Mouse (Mus musculus) ovary, postnatal 10 days (tissue): ENCODE results near the gene Rbm17.
"Not testable (repeated sequence)": the region's sequence is repeated elsewhere in the genome, so short reads cannot be mapped to it uniquely, and the experiment has no call there.

Source experiments
- DNase-seq: peaks from one replicate; pipeline ENCODE4 v3.0.0; 2022; ENCODE audit warnings: low spot score

The Rbm17 gene

GRCm38 (mm10) chr2:11544342-11544741 lies 59.6 kb downstream of the Rbm17 start:
- no peak for DNase-seq

GRCm38 (mm10) chr2:11543158-11543557 lies 60.8 kb downstream of the Rbm17 start:
- no peak for DNase-seq

GRCm38 (mm10) chr2:11542640-11543039 lies 61.3 kb downstream of the Rbm17 start:
- DNase-seq: peak; percentile 18

GRCm38 (mm10) chr2:11542121-11542520 lies 61.8 kb downstream of the Rbm17 start:
- DNase-seq: no peak

- not testable (repeated sequence) for DNase-seq
Measured at GRCm38 (mm10) chr2:11541528-11541927, 62.4 kb downstream of the Rbm17 start.

GRCm38 (mm10) chr2:11535966-11536365 lies 68.0 kb downstream of the Rbm17 start:
- no peak for DNase-seq
